ENCODE assay signal across 30 mouse cellular contexts in genomic region chr1:131025843-131026190, GRCm38 (mm10). TPM values are rescaled to one million over a fixed set of nuclear protein-coding genes. Genes with fewer than 3 reads are reported as not detected.
A peak's percentile ranks its signal among the peaks of the same experiment; 100 is the strongest.
DNase-seq lines count a peak whose midpoint lies in the region; ATAC-seq lines count a peak whose summit lies in the region.
"Had no signal": no experiment of that assay in that cellular context is flagged by ENCODE, and none has a peak within 500 bp of the region (broad histone marks: within the 10 kb centered on the region; RNA-seq: fewer than 3 reads in every experiment).

No protein-coding gene starts in this region.

- peak; percentile 36 to 39 for DNase-seq in B cell, adult 2 months
- peak; percentile 47 for DNase-seq in c-Kit-positive CD71-negative TER-119-negative erythroid progenitor cells, embryonic 14.5 days (ENCODE audit: low read depth)
- no peak for DNase-seq in liver, embryonic 11.5 days (ENCODE audit: low spot score)
- DNase-seq in limb, embryonic 10.5 days (ENCODE audit: low spot score) = no peak
- DNase-seq in gastrocnemius, adult 18-20 months (ENCODE audit: low spot score) = no peak
- DNase-seq in midbrain, embryonic 14.5 days = no peak
- DNase-seq in cerebellum, postnatal 36 days = no peak
- DNase-seq: adrenal gland, postnatal 36 days; cerebellum, adult 18-20 months; cerebellum, postnatal 25 days; heart, adult 11 months; heart, postnatal 36 days; lung, adult 2 months; right cerebral cortex, postnatal 14 days; spleen, adult 18-20 months; thymus, adult 2 months had no signal

- ATAC-seq in liver, embryonic 11.5 days (replicated peaks; ENCODE audit: low FRiP score) = peak; percentile 13; the same call in 1 of the 2 replicates
- ATAC-seq in midbrain, embryonic 14.5 days (ENCODE audit: low FRiP score, low TSS enrichment) = no peak
- ATAC-seq: activated CD4-positive, CD25-positive, alpha-beta regulatory T cell, adult 4 months; intestine, postnatal 0 days; Patski had no signal

- H3K27me3 ChIP-seq in liver, embryonic 11.5 days (replicated peaks; ENCODE audit: control insufficient read depth, insufficient read depth, low read length) = peaks cover 3% of the 10 kb centered on the region; the same call in 1 of the 2 replicates
- no peaks in the 10 kb centered on the region for H3K27me3 ChIP-seq in megakaryocyte, embryonic 14.5 days (replicated peaks)
- peaks cover 11% of the 10 kb centered on the region for H3K27me3 ChIP-seq in limb, embryonic 10.5 days (ENCODE audit: low read depth, poor library complexity, severe bottlenecking)
- no peaks in the 10 kb centered on the region for H3K27me3 ChIP-seq in midbrain, embryonic 14.5 days (ENCODE audit: control insufficient read depth, insufficient read depth, low read length)
- H3K27me3 ChIP-seq: hindbrain, embryonic 15.5 days; limb, embryonic 12.5 days; Patski had no signal

- H3K4me2 ChIP-seq in liver, embryonic 11.5 days = no peak overlapping the region
- no peak overlapping the region for H3K4me2 ChIP-seq in midbrain, embryonic 14.5 days (ENCODE audit: low read length)
- H3K4me2 ChIP-seq: heart, embryonic 13.5 days; hindbrain, embryonic 15.5 days; limb, embryonic 12.5 days; midbrain, embryonic 12.5 days had no signal

- H3K9ac ChIP-seq in liver, embryonic 11.5 days (ENCODE audit: low read depth, low read length) = no peak overlapping the region
- no peak overlapping the region for H3K9ac ChIP-seq in midbrain, embryonic 14.5 days (replicated peaks; ENCODE audit: low read length)
- H3K9ac ChIP-seq: heart, embryonic 13.5 days; hindbrain, embryonic 15.5 days; limb, embryonic 12.5 days; midbrain, embryonic 12.5 days had no signal

- H3K9me3 ChIP-seq in liver, embryonic 11.5 days (ENCODE audit: control insufficient read depth, low read length) = no peaks in the 10 kb centered on the region
- H3K9me3 ChIP-seq in megakaryocyte, embryonic 14.5 days = no peaks in the 10 kb centered on the region
- no peaks in the 10 kb centered on the region for H3K9me3 ChIP-seq in limb, embryonic 10.5 days (replicated peaks)
- no peaks in the 10 kb centered on the region for H3K9me3 ChIP-seq in midbrain, embryonic 14.5 days (ENCODE audit: control insufficient read depth, low read length)
- H3K9me3 ChIP-seq: forebrain, embryonic 10.5 days; heart, embryonic 13.5 days; hindbrain, embryonic 15.5 days; limb, embryonic 12.5 days; midbrain, embryonic 12.5 days had no signal

- H3K4me1 ChIP-seq in liver, embryonic 11.5 days (replicated peaks; ENCODE audit: control insufficient read depth, insufficient read depth, low read length) = peaks cover 9% of the 10 kb centered on the region; the same call in 1 of the 2 replicates
- peaks cover 93% of the 10 kb centered on the region for H3K4me1 ChIP-seq in megakaryocyte, embryonic 14.5 days
- H3K4me1 ChIP-seq in limb, embryonic 10.5 days = peaks cover 26% of the 10 kb centered on the region
- H3K4me1 ChIP-seq in midbrain, embryonic 14.5 days (ENCODE audit: control insufficient read depth, insufficient read depth, low read length) = no peaks in the 10 kb centered on the region
- H3K4me1 ChIP-seq: forebrain, embryonic 10.5 days; hindbrain, embryonic 15.5 days had no signal

- 20% methylated on average over 4 of the region's 4 CpGs for WGBS in liver, embryonic 11.5 days
- WGBS in limb, embryonic 10.5 days = 76% methylated on average over 4 of the region's 4 CpGs
- 79% methylated on average over 4 of the region's 4 CpGs for WGBS in midbrain, embryonic 14.5 days

- no peak overlapping the region for H3K4me3 ChIP-seq in liver, embryonic 11.5 days (ENCODE audit: low read depth, low read length)
- peak overlapping the region; percentile 64 for H3K4me3 ChIP-seq in megakaryocyte, embryonic 14.5 days (replicated peaks)
- no peak overlapping the region for H3K4me3 ChIP-seq in limb, embryonic 10.5 days
- no peak overlapping the region for H3K4me3 ChIP-seq in midbrain, embryonic 14.5 days (replicated peaks; ENCODE audit: low read depth, low read length)
- H3K4me3 ChIP-seq: forebrain, embryonic 10.5 days; heart, embryonic 13.5 days; hindbrain, embryonic 15.5 days; limb, embryonic 12.5 days; midbrain, embryonic 12.5 days had no signal

- no peak overlapping the region for H3K27ac ChIP-seq in liver, embryonic 11.5 days (ENCODE audit: low read depth, low read length)
- H3K27ac ChIP-seq in limb, embryonic 10.5 days = no peak overlapping the region
- H3K27ac ChIP-seq in midbrain, embryonic 14.5 days (replicated peaks; ENCODE audit: low read depth, low read length) = no peak overlapping the region
- H3K27ac ChIP-seq: forebrain, embryonic 10.5 days; heart, embryonic 13.5 days; hindbrain, embryonic 15.5 days; limb, embryonic 12.5 days; midbrain, embryonic 12.5 days had no signal

- no peaks in the 10 kb centered on the region for H3K36me3 ChIP-seq in liver, embryonic 11.5 days (ENCODE audit: control insufficient read depth, insufficient read depth, low read length)
- H3K36me3 ChIP-seq in megakaryocyte, embryonic 14.5 days (replicated peaks; ENCODE audit: low read length) = no peaks in the 10 kb centered on the region
- no peaks in the 10 kb centered on the region for H3K36me3 ChIP-seq in limb, embryonic 10.5 days
- no peaks in the 10 kb centered on the region for H3K36me3 ChIP-seq in midbrain, embryonic 14.5 days (ENCODE audit: control insufficient read depth, insufficient read depth, low read length)
- H3K36me3 ChIP-seq: forebrain, embryonic 10.5 days; heart, embryonic 13.5 days; hindbrain, embryonic 15.5 days; limb, embryonic 12.5 days; midbrain, embryonic 12.5 days had no signal

RNA-seq across cellular contexts. Expression of gene Il10, which starts 6.2 kb away (rescaled TPM):
- not detected in 2 replicates for polyA plus RNA-seq in liver, embryonic 11.5 days (2014; fragmentation: Nextera tagmentation; extraction: Ambion mirVana)
- polyA plus RNA-seq in megakaryocyte, embryonic 14.5 days (2012; ENCODE audit: insufficient read depth, low replicate concordance) = not detected in 2 replicates
- not detected in 2 replicates for polyA plus RNA-seq in limb, embryonic 10.5 days (2016; fragmentation: Nextera tagmentation; extraction: Ambion mirVana)
- not detected for total RNA-seq in gastrocnemius, adult 18-20 months (2021)
- not detected in 2 replicates for polyA plus RNA-seq in midbrain, embryonic 14.5 days (2014; fragmentation: Nextera tagmentation; extraction: Ambion mirVana)
- total RNA-seq: adrenal gland, postnatal 36 days; gastrocnemius, adult 8-10 months; heart, postnatal 36 days; layer of hippocampus, adult 18-20 months; left cerebral cortex, adult 18-20 months; neutrophil, adult 5-6 weeks had no signal
- polyA plus RNA-seq: forebrain, embryonic 10.5 days; heart, embryonic 13.5 days; hindbrain, embryonic 15.5 days; intestine, postnatal 0 days; kidney, embryonic 16.5 days; lung, adult 2 months; midbrain, embryonic 12.5 days had no signal

Comparison
In these comparisons a context has a peak if more than half of its experiments do, and no peak if none do; other contexts are left out.
1. DNase-seq: peak in B cell, adult 2 months (2 of 2) and c-Kit-positive CD71-negative TER-119-negative erythroid progenitor cells, embryonic 14.5 days (single experiment); none in liver, embryonic 11.5 days (single experiment), limb, embryonic 10.5 days (single experiment), gastrocnemius, adult 18-20 months (single experiment), midbrain, embryonic 14.5 days (single experiment) and cerebellum, postnatal 36 days (0 of 2).